Mouse (Mus musculus) intestine, embryonic 15.5 days (tissue): ENCODE measurements around the gene Prkar2b. TPM values are rescaled to one million over a fixed set of nuclear protein-coding genes. Genes with fewer than 3 reads are reported as not detected.
A peak's percentile ranks its signal among the peaks of the same experiment; 100 is the strongest.

Experiments
- ATAC-seq: fragments of 200-750 bp; cut with Nextera tagmentation; 2 replicates; pipeline ENCODE4 v1.8.0; 2017; ENCODE audit warnings: moderate TSS enrichment, moderate library complexity
- H3K27ac ChIP-seq: fragments of 300-500 bp; sonication (generic); 2 replicates; pipeline ENCODE4 v1.5.1; 2015; ENCODE audit warnings: mild to moderate bottlenecking, inconsistent platforms
- H3K27me3 ChIP-seq: fragments of 300-500 bp; sonication (generic); replicated peaks from 2 replicates; pipeline ENCODE4 v1.6.1; 2015; ENCODE audit warnings: inconsistent platforms
- H3K36me3 ChIP-seq: fragments of 300-500 bp; sonication (generic); 2 replicates; pipeline ENCODE4 v1.6.1; 2015; ENCODE audit warnings: inconsistent platforms
- H3K4me1 ChIP-seq: fragments of 300-500 bp; sonication (generic); replicated peaks from 2 replicates; pipeline ENCODE4 v1.6.1; 2015; ENCODE audit warnings: inconsistent platforms
- H3K4me2 ChIP-seq: fragments of 300-500 bp; sonication (generic); replicated peaks from 2 replicates; pipeline ENCODE4 v1.6.1; 2015; ENCODE audit warnings: mild to moderate bottlenecking, inconsistent platforms
- H3K4me3 ChIP-seq: fragments of 300-500 bp; sonication (generic); replicated peaks from 2 replicates; pipeline ENCODE4 v1.5.1; 2015; ENCODE audit warnings: inconsistent platforms
- H3K9ac ChIP-seq: fragments of 300-500 bp; sonication (generic); 2 replicates; pipeline ENCODE4 v1.6.1; 2015; ENCODE audit warnings: inconsistent platforms
- H3K9me3 ChIP-seq: fragments of 300-500 bp; sonication (generic); 2 replicates; pipeline ENCODE4 v1.6.1; 2016; ENCODE audit warnings: inconsistent platforms
- WGBS: fragments of 180-500 bp; shearing (Covaris S2); methylation state at CpG from one replicate; pipeline ENCODE4 v1.1.7; 2015; 5-methylcytosine and 5-hydroxymethylcytosine counted together
- polyA plus RNA-seq: library from polyadenylated mRNA; unstranded; fragments of >200 nt; fragmentation: Nextera tagmentation; extraction: Ambion mirVana; gene quantifications from 2 replicates; pipeline ENCODE4 v1.2.1, GENCODE M21; 2015

Gene Prkar2b
- polyA plus RNA-seq, 1 experiment from 2014 or later: 17.9 TPM

DNA sequence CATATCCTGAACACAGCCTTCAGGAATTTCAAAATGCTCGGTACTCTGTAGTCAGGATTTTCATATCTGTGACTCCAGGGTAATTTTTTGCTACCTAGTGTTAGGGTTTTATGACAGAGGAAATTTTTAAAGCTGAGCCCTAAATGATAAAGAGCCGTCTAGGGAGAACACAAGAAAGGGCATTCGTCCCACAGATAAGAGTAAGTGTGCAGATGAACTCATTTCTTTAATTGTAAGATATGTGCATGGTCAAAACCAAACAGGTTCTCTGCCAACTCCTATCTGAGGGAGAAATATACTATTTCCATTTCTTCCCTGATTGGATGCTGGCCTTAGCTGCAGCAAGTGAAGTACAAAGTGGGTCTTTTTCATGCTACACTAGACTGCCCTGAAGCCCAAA is 137.0 kb downstream of the Prkar2b start:
- H3K4me2 ChIP-seq: no peak overlapping the region
- H3K27me3 ChIP-seq: no peaks in the 10 kb centered on the region
- WGBS: 81% methylated on average over 3 of the region's 3 CpGs
- H3K4me3 ChIP-seq: no peak overlapping the region
- ATAC-seq: no peak
- H3K4me1 ChIP-seq: no peaks in the 10 kb centered on the region
- no peak overlapping the region for H3K9ac ChIP-seq
- peaks cover 20% of the 10 kb centered on the region for H3K36me3 ChIP-seq
- no peaks in the 10 kb centered on the region for H3K9me3 ChIP-seq
- no peak overlapping the region for H3K27ac ChIP-seq

DNA sequence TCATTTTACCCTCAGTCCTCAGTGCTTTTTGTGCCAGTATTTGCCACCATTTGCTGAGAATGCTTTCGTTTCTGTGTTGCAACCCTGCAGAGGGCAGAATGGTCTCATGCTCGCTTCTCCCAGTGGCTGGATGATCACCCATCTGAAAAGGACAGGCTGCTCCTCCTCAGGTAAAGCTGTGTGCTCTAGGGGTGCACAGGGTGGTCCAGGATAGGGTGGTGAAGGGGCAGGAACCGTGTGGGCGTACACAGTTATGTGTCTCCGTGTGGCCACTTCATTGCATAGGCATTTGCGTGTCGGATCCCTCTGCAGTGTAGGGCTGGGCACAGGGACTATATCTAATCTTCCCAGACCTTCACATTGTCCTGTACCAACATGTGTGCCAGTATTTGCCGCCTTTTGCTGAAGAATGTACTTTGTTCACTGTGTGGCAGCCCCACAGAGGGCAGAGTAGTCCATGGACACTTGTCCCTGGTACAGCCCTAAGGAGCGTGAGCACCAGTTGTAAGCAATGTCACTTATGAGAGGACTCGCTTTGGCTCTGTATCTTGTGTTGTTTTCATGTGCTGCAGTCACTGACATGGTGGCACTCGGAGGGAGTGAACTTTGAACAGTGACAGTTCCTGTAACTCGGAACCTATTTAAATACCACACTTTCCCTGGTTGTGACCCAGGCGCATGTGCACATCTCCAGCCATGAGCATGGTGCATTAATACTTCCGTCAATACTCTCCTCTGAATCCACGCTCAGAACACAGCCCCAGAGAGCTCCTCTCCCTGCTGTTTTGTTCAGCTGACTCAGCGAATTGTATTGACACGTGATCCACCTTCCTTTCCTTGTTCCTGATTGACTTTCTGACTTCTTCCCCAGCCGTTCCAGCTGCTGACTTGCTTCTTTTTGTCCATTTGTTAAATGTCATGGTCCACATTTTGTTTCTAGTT is 140.4 kb downstream of the Prkar2b start:
- 82% methylated on average over 18 of the region's 18 CpGs for WGBS
- Histone ChIP-seq H3K27ac (no peak overlapping the region), H3K4me1 (no peaks in the 10 kb centered on the region), H3K27me3 (no peaks in the 10 kb centered on the region), H3K9ac (no peak overlapping the region), H3K4me3 (no peak overlapping the region), H3K9me3 (no peaks in the 10 kb centered on the region), H3K36me3 (peaks cover 9% of the 10 kb centered on the region; the same call in 1 of the 2 replicates), H3K4me2 (no peak overlapping the region)
- no peak for ATAC-seq

DNA sequence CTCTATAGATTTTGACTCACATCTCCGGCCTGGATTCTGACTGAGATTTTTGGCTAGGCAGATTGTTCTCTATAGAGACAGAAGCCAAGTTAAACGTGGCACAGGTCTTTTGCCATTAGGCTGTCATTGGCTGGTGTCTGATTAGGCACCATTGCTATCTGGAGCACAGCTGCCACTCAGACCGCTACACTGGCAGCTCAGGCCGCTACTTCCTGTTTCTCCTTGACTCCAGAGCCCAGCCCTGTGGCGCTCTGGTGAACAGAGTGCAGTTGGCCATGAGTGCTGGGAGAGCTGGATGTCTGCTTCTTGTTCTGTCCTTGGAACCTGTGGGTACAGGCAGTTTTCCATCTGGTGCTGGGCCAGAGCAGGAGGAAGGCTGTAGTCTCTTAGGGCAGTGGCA is 143.9 kb downstream of the Prkar2b start:
- no peaks in the 10 kb centered on the region for H3K36me3 ChIP-seq
- H3K4me1 ChIP-seq: no peaks in the 10 kb centered on the region
- ATAC-seq: peak; percentile 36; the same call in 1 of the 2 replicates
- no peak overlapping the region for H3K27ac ChIP-seq
- no peak overlapping the region for H3K4me3 ChIP-seq
- no peaks in the 10 kb centered on the region for H3K9me3 ChIP-seq
- WGBS: 79% methylated on average over 5 of the region's 5 CpGs
- no peak overlapping the region for H3K9ac ChIP-seq
- H3K4me2 ChIP-seq: no peak overlapping the region
- H3K27me3 ChIP-seq: no peaks in the 10 kb centered on the region

DNA sequence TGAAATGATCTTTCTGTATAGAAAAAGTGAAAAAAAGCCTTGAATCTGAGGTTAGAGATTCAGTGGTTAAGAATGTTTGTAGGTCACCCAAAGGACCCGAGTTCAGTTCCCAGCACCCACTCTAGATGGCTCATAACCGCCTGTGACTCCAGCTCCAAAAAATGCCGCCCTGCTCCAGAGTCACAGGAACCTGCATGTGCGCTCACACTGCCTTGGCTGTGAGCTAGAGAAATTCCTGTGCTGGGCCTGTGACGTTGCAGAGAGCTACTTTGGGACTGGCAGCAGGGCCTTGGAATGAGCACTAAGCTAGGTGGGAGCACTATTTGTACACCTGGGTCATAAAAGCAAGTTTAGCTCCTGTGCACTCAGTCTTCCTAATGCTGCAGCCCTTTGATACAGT is 144.4 kb downstream of the Prkar2b start:
- no peak overlapping the region for H3K4me3 ChIP-seq
- no peaks in the 10 kb centered on the region for H3K9me3 ChIP-seq
- H3K36me3 ChIP-seq: no peaks in the 10 kb centered on the region
- no peak overlapping the region for H3K4me2 ChIP-seq
- no peak overlapping the region for H3K9ac ChIP-seq
- no peak overlapping the region for H3K27ac ChIP-seq
- WGBS: 94% methylated on average over 5 of the region's 5 CpGs
- no peak for ATAC-seq
- H3K27me3 ChIP-seq: no peaks in the 10 kb centered on the region
- no peaks in the 10 kb centered on the region for H3K4me1 ChIP-seq

DNA sequence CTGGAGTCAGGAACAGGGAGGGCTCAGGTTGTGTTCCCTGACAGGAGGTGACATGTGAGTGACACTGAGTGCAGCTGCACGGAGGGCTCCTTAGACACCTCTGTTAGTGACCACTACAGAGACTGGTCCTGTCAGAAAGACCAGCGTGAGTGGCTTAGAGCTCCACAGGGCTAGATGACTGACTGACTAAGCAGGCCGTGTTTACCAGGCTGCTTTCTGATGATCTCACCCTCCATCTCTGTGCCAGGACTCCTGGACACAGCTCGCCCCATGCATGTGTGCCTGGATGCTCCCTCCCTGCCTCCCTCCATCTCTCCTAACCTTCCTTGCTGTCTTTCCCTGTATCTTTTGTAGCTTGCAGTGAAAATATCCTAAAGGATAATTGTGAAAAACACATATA is 147.5 kb downstream of the Prkar2b start:
- Histone ChIP-seq H3K9ac (no peak overlapping the region), H3K27ac (no peak overlapping the region), H3K9me3 (no peaks in the 10 kb centered on the region), H3K4me1 (no peaks in the 10 kb centered on the region), H3K27me3 (no peaks in the 10 kb centered on the region), H3K4me3 (no peak overlapping the region), H3K4me2 (no peak overlapping the region), H3K36me3 (no peaks in the 10 kb centered on the region)
- WGBS: 72% methylated on average over 4 of the region's 4 CpGs
- ATAC-seq: no peak

- H3K4me3 ChIP-seq: no peak overlapping the region
- 82% methylated on average over 6 of the region's 6 CpGs for WGBS
- ATAC-seq: no peak
- H3K4me1 ChIP-seq: no peaks in the 10 kb centered on the region
- no peaks in the 10 kb centered on the region for H3K27me3 ChIP-seq
- H3K27ac ChIP-seq: no peak overlapping the region
- no peak overlapping the region for H3K4me2 ChIP-seq
- H3K9me3 ChIP-seq: no peaks in the 10 kb centered on the region
- no peaks in the 10 kb centered on the region for H3K36me3 ChIP-seq
- no peak overlapping the region for H3K9ac ChIP-seq
Measured at GRCm38 (mm10) chr12:31912966-31913551, 148.0 kb downstream of the Prkar2b start.

Other genes starting within 250 kb of the Prkar2b start
- 79.8 and 89.2 TPM in 2 replicates for gene Hbp1, start 110.8 kb downstream of the Prkar2b start, polyA plus RNA-seq
- 2.1 and 2.3 TPM in 2 replicates for gene Pik3cg, start 147.4 kb upstream of the Prkar2b start, polyA plus RNA-seq